Mouse (Mus musculus) kidney, postnatal 10 days (tissue): ENCODE measurements around the gene Sypl2.
"Not testable (repeated sequence)": the region's sequence is repeated elsewhere in the genome, so short reads cannot be mapped to it uniquely, and the experiment has no call there.

Experiments
- DNase-seq: peaks from one replicate; pipeline ENCODE4 v3.0.0; 2021; ENCODE audit warnings: mixed read lengths

The Sypl2 gene

DNA sequence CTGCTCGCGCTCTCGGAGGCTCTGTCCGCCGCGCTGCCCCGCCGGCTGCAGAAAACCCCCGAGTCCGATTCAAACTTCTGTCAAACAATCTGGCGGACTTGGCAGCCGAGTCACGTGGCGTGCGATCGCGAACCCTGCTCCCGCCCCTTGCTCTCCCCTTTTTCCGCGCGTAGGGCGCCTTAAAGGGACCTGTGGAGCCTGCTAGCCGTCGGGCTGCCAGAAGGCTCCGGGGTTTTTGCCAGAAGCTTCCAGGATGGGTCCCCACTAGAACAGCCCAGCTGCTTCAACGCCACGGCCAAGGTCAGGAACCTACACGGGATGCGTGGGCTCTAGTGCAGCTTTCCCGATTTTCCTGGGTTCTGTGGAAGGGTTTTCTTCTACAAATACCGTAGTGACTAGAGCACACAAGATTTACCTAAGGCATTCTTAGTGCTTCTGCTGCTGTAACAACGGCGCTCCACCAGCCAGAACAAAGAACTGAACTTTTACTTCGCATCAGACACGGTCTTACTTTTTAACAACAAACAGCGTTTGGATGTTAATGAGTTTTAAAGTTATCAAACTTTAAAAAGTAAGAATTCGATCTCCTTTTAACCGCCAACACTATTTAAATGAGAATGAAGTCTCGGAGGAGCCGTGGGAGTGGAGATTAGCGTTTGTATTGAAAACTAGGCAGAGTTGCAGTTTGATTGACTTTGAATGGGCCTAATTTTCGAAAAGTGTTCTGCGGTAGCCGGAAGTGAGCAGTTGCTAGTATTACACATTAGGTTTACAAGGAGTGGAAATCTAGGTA, at the start of gene Sypl2:
Gene Sypl2 (minus strand): TSS at position 91 of the 793 bp plus-strand sequence.
- DNase-seq: peak; percentile 82

- no peak for DNase-seq
These were observed 32.9 kb upstream of the Sypl2 start for GRCm38 (mm10) chr3:108259319-108259718.

DNA sequence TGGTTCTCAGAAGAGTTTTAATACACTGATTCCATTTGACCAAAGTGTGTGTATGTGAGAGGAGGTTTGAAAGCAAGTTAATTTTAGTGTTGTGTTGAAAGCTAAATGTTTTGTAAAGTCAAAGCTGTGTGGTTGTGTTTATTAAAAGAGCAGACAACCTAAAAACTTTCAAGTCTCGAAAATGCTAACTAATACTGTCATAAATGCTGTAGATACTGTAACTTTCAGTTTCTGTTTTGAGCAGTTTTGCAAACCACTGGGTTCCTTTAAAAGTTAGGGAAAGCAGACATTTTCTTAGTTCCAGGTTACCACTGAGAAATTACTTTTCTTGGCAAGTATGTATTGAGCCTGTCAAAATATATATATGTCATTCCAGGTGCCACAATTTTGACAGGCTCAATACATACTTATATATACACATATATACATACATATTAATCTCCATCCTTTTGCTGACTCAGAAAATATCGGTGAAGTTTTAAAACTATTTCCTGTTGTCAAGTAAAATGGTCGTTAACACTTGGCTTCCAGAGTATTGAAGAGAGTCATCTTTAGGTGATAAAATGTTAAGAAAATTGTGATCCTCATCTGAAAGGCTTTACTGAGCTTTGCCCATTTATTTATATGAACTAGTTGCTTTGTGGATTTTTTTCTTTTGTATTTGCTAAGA, 31.5 kb upstream of the Sypl2 start:
- DNase-seq: no peak

- DNase-seq: peak; percentile 97
These were observed 30.5 kb upstream of the Sypl2 start, which contains the start of gene Psma5 for GRCm38 (mm10) chr3:108256719-108257637. Gene Psma5 (plus strand): TSS chr3:108256926.

- no peak for DNase-seq
These were observed 20.4 kb upstream of the Sypl2 start for GRCm38 (mm10) chr3:108246857-108247256.

DNA sequence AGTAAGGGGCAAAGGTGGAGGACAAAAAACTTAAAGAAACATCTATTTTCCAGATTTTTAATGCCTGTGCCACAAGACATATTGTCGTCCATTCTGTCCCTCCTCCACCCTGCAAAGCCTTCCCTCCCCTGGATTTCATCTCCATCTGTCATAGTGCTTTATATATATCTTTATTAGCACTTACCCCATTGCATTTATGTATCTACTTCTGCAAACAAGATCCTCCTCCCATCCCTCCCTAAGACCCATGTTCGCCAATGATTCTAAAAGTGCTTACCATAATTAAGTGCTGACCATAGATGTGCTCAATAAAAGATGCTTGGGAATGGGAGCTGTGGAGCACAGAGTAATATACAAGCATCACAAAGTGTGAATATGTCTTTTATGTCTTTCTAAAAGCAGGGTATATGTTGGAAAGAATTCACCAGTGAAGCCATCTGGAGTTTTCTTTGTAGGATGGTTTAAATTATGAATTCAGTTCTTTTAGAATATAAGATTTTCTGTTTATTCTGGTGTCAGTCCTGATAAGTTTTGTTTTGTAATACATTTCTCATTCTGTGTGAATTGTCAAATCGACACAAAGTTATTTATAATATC, 14.9 kb upstream of the Sypl2 start:
- no peak for DNase-seq

- not testable (repeated sequence) for DNase-seq
These were observed 11.1 kb upstream of the Sypl2 start for GRCm38 (mm10) chr3:108237474-108238102.

DNA sequence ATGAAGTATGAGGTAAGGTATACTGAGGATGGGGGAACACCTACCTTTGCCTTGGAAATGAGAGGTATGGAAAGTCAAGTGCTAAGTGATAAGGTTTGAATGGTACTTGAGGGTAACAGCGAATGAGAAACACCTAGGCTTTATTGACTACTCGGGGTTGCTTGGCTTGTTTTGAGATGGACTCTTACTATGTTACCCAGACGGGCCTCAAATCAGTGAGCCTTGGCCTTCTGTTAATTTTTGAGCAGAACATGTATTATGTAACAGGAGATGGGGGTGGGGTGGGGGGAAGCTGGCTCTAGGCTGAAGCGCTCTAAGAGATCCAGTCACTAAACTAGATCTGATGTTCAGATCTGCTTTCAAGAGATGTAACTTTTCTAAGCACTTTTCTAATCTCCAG, 5.2 kb upstream of the Sypl2 start:
- no peak for DNase-seq

- no peak for DNase-seq
These were observed 1.1 kb upstream of the Sypl2 start for GRCm38 (mm10) chr3:108227521-108227920.

GRCm38 (mm10) chr3:108225711-108226557, 514 bp downstream of the Sypl2 start:
- peak; percentile 65 for DNase-seq

DNA sequence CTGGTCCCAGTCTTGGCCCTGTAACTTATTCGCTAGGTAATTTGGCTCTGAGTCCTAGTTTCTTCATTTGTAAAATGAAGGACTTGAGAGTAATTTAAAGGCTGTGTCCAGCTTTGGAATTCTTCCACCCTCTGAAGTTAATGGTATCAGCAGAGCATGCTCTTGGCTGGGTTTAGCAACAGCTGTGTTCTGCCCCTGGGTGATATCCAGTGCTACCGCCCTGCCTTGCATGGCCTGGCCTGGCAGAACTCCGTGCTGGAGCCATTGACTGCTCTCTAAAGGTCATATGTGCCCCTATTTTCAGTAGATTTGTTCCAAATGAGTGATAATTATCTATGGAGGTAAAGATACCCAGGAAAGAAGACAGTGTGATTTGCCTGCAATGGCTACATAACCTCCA, 5.8 kb downstream of the Sypl2 start:
- no peak for DNase-seq

DNA sequence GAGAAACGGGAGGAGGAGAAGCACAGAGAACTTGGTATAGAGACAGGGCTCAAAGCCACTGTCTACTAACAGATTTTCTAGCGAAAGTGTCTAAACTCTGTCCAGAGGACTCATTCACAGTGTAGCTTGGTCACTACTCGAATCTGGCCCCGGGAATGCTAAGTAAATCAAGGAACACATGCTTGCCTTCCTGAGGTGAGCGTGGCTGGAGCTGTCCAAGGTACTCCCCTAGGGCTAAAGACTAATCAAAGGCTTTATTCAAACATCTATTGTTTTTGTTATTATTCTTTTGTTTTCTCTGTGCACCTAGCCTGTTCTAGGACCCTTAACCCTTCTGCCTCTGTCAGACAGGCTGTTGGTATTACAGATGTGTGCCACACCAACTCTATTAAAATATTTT, 11.7 kb downstream of the Sypl2 start:
- peak; percentile 68 for DNase-seq

DNA sequence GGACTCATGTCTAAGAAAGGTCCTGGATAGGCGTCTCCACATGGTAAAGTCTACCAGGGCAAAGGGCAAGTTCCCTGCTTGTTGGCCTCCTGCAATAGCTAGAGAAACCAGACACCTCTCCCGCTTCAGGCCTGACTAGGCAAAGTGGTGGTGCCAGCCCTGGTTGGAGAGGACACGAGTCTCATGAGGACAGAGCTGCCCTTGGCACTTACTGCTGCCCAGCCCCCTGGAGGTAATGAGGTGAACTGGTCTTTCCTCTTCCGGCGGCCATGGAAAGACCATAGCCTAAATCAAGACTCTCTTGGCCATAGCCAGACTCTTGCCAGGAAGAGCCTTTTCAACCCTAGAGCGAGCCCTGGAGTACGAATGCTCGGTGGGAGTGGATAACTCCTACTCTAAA, 14.0 kb downstream of the Sypl2 start:
- no peak for DNase-seq

- no peak for DNase-seq
These were observed 14.6 kb downstream of the Sypl2 start for GRCm38 (mm10) chr3:108211845-108212244.

- DNase-seq: peak; percentile 70
These were observed 15.7 kb downstream of the Sypl2 start, which contains the start of gene Atxn7l2 for GRCm38 (mm10) chr3:108210771-108211139. Gene Atxn7l2 (minus strand): TSS chr3:108210934.

- peak; percentile 96 for DNase-seq
These were observed 16.3 kb downstream of the Sypl2 start for GRCm38 (mm10) chr3:108209946-108210770.

- no peak for DNase-seq
These were observed 16.9 kb downstream of the Sypl2 start for GRCm38 (mm10) chr3:108209536-108209935.

GRCm38 (mm10) chr3:108209001-108209400, 17.4 kb downstream of the Sypl2 start:
- DNase-seq: no peak

DNA sequence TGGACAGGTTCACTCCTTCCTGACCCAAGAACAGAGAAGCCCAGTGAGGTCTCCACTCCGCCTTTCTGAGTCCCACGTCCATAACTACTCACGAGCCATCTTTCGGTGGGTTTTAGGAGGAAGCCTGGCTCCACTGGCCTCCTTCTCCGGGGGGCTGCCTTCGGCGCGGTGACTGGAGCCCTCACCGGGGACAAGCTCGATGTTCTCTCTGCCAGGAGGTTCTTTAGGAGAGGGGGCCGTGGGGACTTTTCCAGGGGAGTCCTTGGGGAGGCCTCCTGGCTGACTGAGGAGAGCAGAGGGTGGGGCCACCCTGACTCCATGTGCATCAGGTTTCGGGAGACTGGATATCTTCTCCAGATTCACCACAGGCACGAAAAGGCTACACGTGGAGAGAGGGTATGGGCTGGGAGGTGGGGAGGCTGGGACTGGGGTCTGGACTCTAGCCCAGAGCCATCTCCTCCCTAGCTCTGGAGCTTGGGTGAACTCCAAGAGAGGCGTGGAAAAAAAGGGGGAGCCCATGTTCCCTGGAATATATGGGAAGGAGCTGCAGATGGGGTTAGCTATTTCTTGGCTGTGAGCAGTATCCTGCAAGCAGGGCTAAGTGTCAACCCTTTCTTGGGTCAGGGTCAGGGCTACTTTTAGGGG, 19.6 kb downstream of the Sypl2 start:
- peak; percentile 69 for DNase-seq

- no peak for DNase-seq
These were observed 20.8 kb downstream of the Sypl2 start for GRCm38 (mm10) chr3:108205601-108206000.
